Mouse (Mus musculus) kidney, postnatal 0 days (tissue): Measurements from ENCODE around the gene Rpn1. TPM values are rescaled to one million over a fixed set of nuclear protein-coding genes. Genes with fewer than 3 reads are reported as not detected.
A peak's percentile ranks its signal among the peaks of the same experiment; 100 is the strongest.

Experiments
- ATAC-seq: fragments of 200-750 bp; cut with Nextera tagmentation; replicated peaks from 2 replicates; pipeline ENCODE4 v1.8.0; 2017; ENCODE audit warnings: low read depth, moderate number of reproducible peaks, moderate TSS enrichment, moderate library complexity; ENCODE audit not compliant: low FRiP score
- DNase-seq: peaks from one replicate; pipeline ENCODE4 v3.0.0-alpha.2; 2016; ENCODE audit warnings: low spot score
- H3K27ac ChIP-seq: fragments of 300-500 bp; sonication (generic); 2 replicates; pipeline ENCODE4 v1.5.1; 2014; ENCODE audit warnings: mild to moderate bottlenecking
- H3K27me3 ChIP-seq: fragments of 300-500 bp; sonication (generic); 2 replicates; pipeline ENCODE4 v1.6.1; 2014; ENCODE audit warnings: low read length, mixed read lengths; ENCODE audit not compliant: insufficient read depth
- H3K36me3 ChIP-seq: fragments of 300-500 bp; sonication (generic); 2 replicates; pipeline ENCODE4 v1.6.1; 2014; ENCODE audit warnings: low read length, mixed read lengths; ENCODE audit not compliant: insufficient read depth
- H3K4me1 ChIP-seq: fragments of 300-500 bp; sonication (generic); replicated peaks from 2 replicates; pipeline ENCODE4 v1.6.1; 2014; ENCODE audit warnings: antibody characterized with exemption, low read length, mixed read lengths; ENCODE audit not compliant: insufficient read depth
- H3K4me2 ChIP-seq: fragments of 300-500 bp; sonication (generic); 2 replicates; pipeline ENCODE4 v1.6.1; 2014; ENCODE audit warnings: mild to moderate bottlenecking, low read length, moderate library complexity, mixed read lengths
- H3K4me3 ChIP-seq: fragments of 300-500 bp; sonication (generic); replicated peaks from 2 replicates; pipeline ENCODE4 v1.5.1; 2014; ENCODE audit warnings: low read depth, low read length
- H3K9ac ChIP-seq: fragments of 300-500 bp; sonication (generic); 2 replicates; pipeline ENCODE4 v1.6.1; 2014; ENCODE audit warnings: low read depth, low read length
- H3K9me3 ChIP-seq: fragments of 300-500 bp; sonication (generic); replicated peaks from 2 replicates; pipeline ENCODE4 v1.6.1; 2016; ENCODE audit warnings: low read length, inconsistent platforms, mixed read lengths
- CTCF ChIP-seq: IDR thresholded peaks from 2 replicates; pipeline ENCODE4 v1.5.1; 2016; ENCODE audit warnings: antibody characterized with exemption, low read depth, mild to moderate bottlenecking, moderate library complexity
- WGBS: fragments of 180-500 bp; shearing (Covaris S2); extraction: QIAGEN DNeasy Blood & Tissue Kit; methylation state at CpG from one replicate; pipeline ENCODE4 v1.1.7; 2014; 5-methylcytosine and 5-hydroxymethylcytosine counted together
- polyA plus RNA-seq: library from polyadenylated mRNA; unstranded; fragments of >200 nt; fragmentation: Nextera tagmentation; extraction: Ambion mirVana; gene quantifications from 2 replicates; pipeline ENCODE4 v1.2.1, GENCODE M21; 2015

Gene Rpn1
- polyA plus RNA-seq, 1 experiment from 2014 or later = 282 TPM

DNA sequence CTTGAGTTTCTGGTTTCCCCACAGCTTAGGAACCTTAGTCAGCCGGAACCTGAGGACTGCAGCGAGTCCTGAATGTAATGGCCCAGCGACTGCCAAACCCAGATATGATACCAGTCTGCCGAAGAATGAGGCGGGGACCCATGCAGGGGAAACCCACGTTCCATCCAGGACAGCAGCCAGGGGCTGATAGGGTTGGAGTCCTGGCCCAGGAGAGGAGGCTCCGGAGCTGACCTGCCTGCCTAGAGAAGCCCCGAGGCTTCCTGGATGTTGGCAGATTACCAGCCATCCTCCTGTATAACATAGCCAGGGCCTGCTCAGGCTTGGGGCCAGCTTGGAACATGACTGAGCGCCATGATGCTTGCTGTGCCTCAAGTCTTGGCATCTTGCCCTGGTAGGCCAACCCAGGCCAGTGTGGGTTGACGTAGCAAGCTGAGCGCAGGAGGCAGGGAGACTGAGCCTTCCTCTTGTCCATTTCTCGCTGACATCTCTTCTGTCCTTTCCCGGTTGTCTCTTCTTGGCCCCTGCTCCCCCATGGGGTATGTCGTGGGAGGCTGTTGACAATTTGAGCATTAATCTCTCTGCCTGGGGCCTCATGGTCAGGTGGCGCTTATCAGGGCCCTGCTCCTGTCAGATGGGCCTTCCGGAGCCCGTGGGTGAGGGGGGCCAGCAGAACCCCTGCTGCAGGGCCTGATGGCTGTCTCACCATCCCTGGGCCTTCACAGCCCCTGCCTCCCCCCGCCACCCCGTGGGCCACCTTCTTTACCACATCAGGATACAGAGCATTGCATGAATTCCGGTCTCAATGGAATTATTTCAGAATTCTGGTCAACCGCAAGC is 32.3 kb downstream of the Rpn1 start:
- Histone ChIP-seq H3K36me3 (no peaks in the 10 kb centered on the region), H3K4me1 (peaks cover 4% of the 10 kb centered on the region; the same call in 1 of the 2 replicates), H3K27ac (no peak overlapping the region), H3K27me3 (no peaks in the 10 kb centered on the region), H3K9me3 (no peaks in the 10 kb centered on the region), H3K4me3 (no peak overlapping the region), H3K4me2 (no peak overlapping the region), H3K9ac (no peak overlapping the region)
- 49% methylated on average over 21 of the region's 21 CpGs for WGBS
- ATAC-seq = no peak
- TF ChIP-seq CTCF = no peak
- DNase-seq = no peak

DNA sequence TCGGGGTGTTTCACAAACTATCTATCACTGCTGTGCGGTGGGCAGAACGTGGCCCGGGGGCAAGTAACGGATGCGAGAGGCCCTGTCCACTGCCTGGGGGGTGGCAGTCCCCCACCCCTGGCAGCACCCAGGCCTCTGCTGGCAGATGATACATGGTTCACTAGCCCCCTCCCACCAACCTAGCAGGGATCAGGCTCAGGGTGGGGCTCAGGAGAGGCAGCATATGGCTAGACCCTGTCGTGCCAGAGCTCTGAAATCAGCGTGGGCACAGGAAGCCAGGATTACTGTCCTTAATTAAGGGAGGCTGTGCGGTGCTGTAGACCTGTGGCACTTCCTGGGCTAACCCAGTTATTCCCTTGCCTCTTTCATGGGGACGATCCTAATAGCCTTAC is 32.9 kb downstream of the Rpn1 start:
- no peak for ATAC-seq
- no peak overlapping the region for H3K27ac ChIP-seq
- H3K9ac ChIP-seq = no peak overlapping the region
- no peak for DNase-seq
- no peak overlapping the region for H3K4me2 ChIP-seq
- no peaks in the 10 kb centered on the region for H3K9me3 ChIP-seq
- H3K4me3 ChIP-seq = no peak overlapping the region
- peaks cover 4% of the 10 kb centered on the region; the same call in 1 of the 2 replicates for H3K4me1 ChIP-seq
- H3K27me3 ChIP-seq = no peaks in the 10 kb centered on the region
- no peaks in the 10 kb centered on the region for H3K36me3 ChIP-seq
- WGBS = 76% methylated on average over 10 of the region's 10 CpGs
- no peak for TF ChIP-seq CTCF

DNA sequence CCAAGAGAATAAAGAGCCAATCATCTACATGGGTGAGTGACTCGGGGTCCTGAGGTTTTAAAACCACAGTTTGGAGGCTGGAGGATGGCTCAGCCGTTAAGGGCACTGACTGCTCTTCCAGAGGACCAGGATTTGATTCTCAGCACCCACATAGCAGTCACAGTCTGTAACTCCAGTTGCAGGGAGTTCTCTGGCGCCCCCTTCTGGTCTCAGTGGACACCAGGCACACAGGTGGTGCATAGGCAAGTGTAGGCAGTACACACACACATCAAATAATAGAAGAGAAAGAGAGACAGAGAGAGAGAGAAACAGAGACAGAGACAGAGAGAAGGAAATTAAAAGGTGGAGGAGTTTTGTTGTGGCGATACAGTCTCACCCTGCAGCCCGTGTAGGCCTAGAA is 35.0 kb downstream of the Rpn1 start:
- no peak overlapping the region for H3K4me2 ChIP-seq
- 77% methylated on average over 5 of the region's 5 CpGs for WGBS
- H3K4me3 ChIP-seq = no peak overlapping the region
- H3K36me3 ChIP-seq = no peaks in the 10 kb centered on the region
- DNase-seq (no peak), ATAC-seq (no peak)
- no peaks in the 10 kb centered on the region for H3K27me3 ChIP-seq
- H3K4me1 ChIP-seq = no peaks in the 10 kb centered on the region; the same call in 1 of the 2 replicates
- no peak overlapping the region for H3K27ac ChIP-seq
- TF ChIP-seq CTCF = peak; percentile 28; the same call in 1 of the 2 replicates
- H3K9ac ChIP-seq = no peak overlapping the region
- no peaks in the 10 kb centered on the region for H3K9me3 ChIP-seq

DNA sequence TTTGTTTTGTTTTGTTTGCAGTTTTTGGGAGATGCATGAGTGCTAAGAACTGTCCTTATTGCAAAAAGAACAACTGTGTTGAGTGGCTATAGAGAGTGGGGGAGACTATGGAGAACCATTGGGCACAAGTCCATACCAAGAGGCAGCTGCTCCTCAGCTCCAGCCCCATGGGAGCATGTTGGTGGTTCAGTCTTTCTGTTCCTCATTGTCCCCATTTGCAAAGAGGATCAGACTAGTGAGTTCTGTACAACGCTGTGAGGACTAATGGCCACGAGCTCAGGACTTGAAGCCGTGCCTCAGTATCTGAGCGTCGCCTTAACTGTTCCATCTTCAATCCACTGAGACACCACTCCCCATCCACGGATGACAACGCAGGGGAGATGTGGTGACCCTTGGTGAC is 36.5 kb downstream of the Rpn1 start:
- Histone ChIP-seq H3K36me3 (no peaks in the 10 kb centered on the region), H3K4me3 (no peak overlapping the region), H3K9me3 (no peaks in the 10 kb centered on the region), H3K4me1 (no peaks in the 10 kb centered on the region; the same call in 1 of the 2 replicates), H3K4me2 (no peak overlapping the region), H3K27ac (no peak overlapping the region), H3K27me3 (no peaks in the 10 kb centered on the region), H3K9ac (no peak overlapping the region)
- 86% methylated on average over 7 of the region's 7 CpGs for WGBS
- DNase-seq (no peak), ATAC-seq (no peak)
- TF ChIP-seq CTCF = no peak

DNA sequence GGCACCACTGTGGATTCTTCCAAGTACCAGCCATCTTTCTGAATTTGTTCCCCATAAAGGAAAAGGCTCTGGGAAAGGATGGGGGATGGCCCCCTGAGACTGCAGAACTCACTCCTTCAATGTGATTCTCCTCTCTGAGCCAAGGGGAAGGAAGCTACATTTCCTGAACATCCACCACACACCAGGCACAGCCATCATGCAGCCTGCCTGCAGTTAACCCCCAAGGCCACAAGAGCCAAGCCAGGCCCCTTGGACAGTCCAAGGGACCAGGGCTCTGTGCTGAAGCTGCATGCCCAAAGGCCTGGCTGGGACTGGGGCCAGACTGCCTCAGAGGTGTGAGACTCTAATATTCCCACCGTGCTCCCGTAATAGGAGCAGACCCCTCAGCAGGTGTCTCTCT is 37.5 kb downstream of the Rpn1 start:
- Histone ChIP-seq H3K36me3 (no peaks in the 10 kb centered on the region), H3K9ac (no peak overlapping the region), H3K4me2 (no peak overlapping the region), H3K27ac (no peak overlapping the region), H3K4me3 (no peak overlapping the region), H3K27me3 (no peaks in the 10 kb centered on the region), H3K4me1 (no peaks in the 10 kb centered on the region; the same call in 1 of the 2 replicates), H3K9me3 (no peaks in the 10 kb centered on the region)
- ATAC-seq (no peak), DNase-seq (no peak)
- 78% methylated on average over 2 of the region's 2 CpGs for WGBS
- no peak for TF ChIP-seq CTCF

DNA sequence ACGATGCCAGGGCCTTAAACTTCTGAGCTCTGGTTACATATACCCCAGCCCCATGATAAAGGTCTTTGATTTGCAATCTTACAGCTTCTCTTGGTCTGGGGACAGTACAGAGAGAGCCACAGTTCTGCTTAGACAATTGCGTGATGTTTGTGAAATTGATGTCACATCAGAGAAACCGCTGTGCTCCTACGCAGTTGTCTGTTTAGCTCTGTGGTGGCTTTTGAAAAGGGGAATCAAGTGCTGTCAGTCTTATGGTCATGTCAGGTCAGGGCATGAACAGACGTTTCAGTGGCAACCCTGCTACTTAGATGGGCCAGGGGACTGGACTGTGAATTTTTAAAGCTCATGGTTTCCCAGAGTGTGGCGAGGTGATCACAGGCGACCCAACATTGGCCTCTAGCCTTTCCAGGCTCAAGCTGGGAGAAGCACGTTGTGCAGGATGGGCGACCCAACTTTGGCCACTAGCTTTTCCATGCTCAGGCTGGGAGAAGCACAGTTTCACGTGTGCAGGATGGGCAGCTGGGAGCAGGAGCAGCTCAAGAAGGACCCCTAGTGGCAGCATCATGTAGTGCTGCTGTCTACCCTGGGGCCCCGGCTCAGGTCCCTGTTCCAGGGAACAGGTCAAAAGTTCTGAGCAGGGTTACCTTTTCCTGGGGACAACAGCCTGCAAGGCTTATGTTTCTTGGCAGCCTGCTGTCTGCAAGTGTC is 39.0 kb downstream of the Rpn1 start:
- WGBS = 41% methylated on average over 11 of the region's 11 CpGs
- H3K4me1 ChIP-seq = no peaks in the 10 kb centered on the region; the same call in 1 of the 2 replicates
- H3K27ac ChIP-seq = no peak overlapping the region
- no peak overlapping the region for H3K9ac ChIP-seq
- no peak overlapping the region for H3K4me3 ChIP-seq
- ATAC-seq = peak; percentile 33
- no peaks in the 10 kb centered on the region for H3K9me3 ChIP-seq
- H3K27me3 ChIP-seq = no peaks in the 10 kb centered on the region
- no peaks in the 10 kb centered on the region for H3K36me3 ChIP-seq
- peak overlapping the region; percentile 38 for H3K4me2 ChIP-seq
- DNase-seq = peak; percentile 55
- peak; percentile 62 for TF ChIP-seq CTCF
